17 mouse cellular contexts compared by ENCODE assay signal in the genomic region with DNA sequence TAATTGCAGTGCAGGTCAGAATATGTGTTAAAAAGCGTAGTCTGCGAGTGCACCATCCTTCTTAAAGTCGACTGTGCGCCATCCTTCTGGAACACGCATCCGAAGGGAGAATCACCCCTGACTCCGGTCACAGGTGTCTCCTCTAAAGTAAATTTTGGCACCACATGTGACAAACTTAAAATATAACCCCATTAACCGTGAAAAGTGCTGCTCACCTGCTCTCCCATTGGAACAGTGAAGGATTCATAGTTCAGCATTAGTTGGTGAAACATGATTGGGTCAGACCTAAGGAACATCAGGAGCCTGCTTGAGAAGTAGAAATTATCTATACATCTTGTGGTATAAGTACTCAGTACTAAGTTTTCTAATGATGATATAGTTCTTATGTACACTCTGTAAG.
"Had no signal": no experiment of that assay in that cellular context is flagged by ENCODE, and none has a peak within 500 bp of the region (broad histone marks: within the 10 kb centered on the region; RNA-seq: fewer than 3 reads in every experiment).

No protein-coding gene starts in this region.

- DNase-seq: lung, embryonic 14.5 days; lung, postnatal 10 days; lung, postnatal 4 days; midbrain, embryonic 14.5 days; retina, postnatal 1 day; right cerebral cortex, adult 18-20 months; right cerebral cortex, postnatal 25 days; right cerebral cortex, postnatal 4 days; spleen, adult 18-20 months; thymus, adult 18-20 months; thymus, postnatal 14 days; thymus, postnatal 36 days had no signal

- H3K27me3 ChIP-seq: midbrain, embryonic 12.5 days; neural tube, embryonic 13.5 days; neural tube, embryonic 15.5 days had no signal

- H3K27ac ChIP-seq: midbrain, embryonic 10.5 days; midbrain, embryonic 12.5 days; neural tube, embryonic 13.5 days; neural tube, embryonic 15.5 days had no signal

- H3K4me3 ChIP-seq: midbrain, embryonic 10.5 days; midbrain, embryonic 12.5 days; myocyte; neural tube, embryonic 13.5 days; neural tube, embryonic 15.5 days had no signal

- H3K4me1 ChIP-seq: midbrain, embryonic 10.5 days; midbrain, embryonic 12.5 days; neural tube, embryonic 13.5 days; neural tube, embryonic 15.5 days had no signal
